Comparison of ENCODE assay signal across 8 mouse cellular contexts in the genomic region with DNA sequence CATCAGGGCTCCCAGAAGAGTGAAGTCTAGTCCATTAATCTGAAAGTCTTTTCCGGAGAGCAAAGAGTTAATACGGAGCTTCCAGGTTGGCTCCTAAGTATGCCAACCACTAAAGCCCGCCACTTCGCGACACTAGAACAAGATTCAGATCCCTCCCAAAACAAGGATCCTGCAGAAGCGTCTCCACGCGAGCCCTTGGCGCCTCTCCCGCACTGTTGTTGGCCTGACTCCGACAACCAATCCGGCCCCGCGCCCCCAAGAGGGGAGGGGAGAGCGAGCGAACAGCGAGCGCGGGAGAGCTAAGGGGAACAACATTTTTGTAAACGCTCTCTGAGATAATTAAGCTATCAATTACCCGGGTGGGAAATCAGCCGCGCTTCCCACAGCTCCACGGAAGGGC. TPM values are rescaled to one million over a fixed set of nuclear protein-coding genes. Genes with fewer than 3 reads are reported as not detected.
A peak's percentile ranks its signal among the peaks of the same experiment; 100 is the strongest.
DNase-seq lines count a peak whose midpoint lies in the region; ATAC-seq and TF ChIP-seq lines count a peak whose summit lies in the region.

No protein-coding gene starts in this region.

- ATAC-seq in frontal cortex, adult (ENCODE audit: low TSS enrichment): peak; percentile 19; the same call in 1 of the 2 replicates
- ATAC-seq in forebrain, postnatal 0 days: peak; percentile 14; the same call in 1 of the 2 replicates
- no peak for ATAC-seq in liver, postnatal 0 days
- ATAC-seq in erythroblast, adult 5-6 weeks (replicated peaks; ENCODE audit: low FRiP score, poor library complexity, severe bottlenecking): no peak

- peak overlapping the region; percentile 99 for H3K27ac ChIP-seq in cerebellum, adult 2 months (ENCODE audit: insufficient read depth, low read length)
- H3K27ac ChIP-seq in forebrain, postnatal 0 days (ENCODE audit: low read depth, low read length): 0 out of 2 replicates have a peak overlapping the region, but pooled peaks have one; percentile 9
- H3K27ac ChIP-seq in liver, postnatal 0 days (ENCODE audit: low read depth): no peak overlapping the region

- H3K4me1 ChIP-seq in cerebellum, adult 2 months (ENCODE audit: control insufficient read depth, insufficient read depth, low read length): peaks cover 12% of the 10 kb centered on the region; the same call in 1 of the 2 replicates
- peaks cover 7% of the 10 kb centered on the region; the same call in 1 of the 2 replicates for H3K4me1 ChIP-seq in forebrain, postnatal 0 days (ENCODE audit: insufficient read depth)
- H3K4me1 ChIP-seq in liver, postnatal 0 days (ENCODE audit: insufficient read depth): no peaks in the 10 kb centered on the region

- no peak for TF ChIP-seq EP300 in liver, postnatal 0 days (IDR thresholded peaks at IDR 0.05; ENCODE audit: low read depth)

- WGBS in cerebellum, adult 2 months: 1% methylated on average over 24 of the region's 24 CpGs
- under 1% methylated on average over 24 of the region's 24 CpGs for WGBS in forebrain, postnatal 0 days
- WGBS in liver, postnatal 0 days (ENCODE audit: insufficient replicate concordance): 1% methylated on average over 24 of the region's 24 CpGs

- H3K4me2 ChIP-seq in forebrain, postnatal 0 days (ENCODE audit: low read depth): peak overlapping the region; percentile 91
- peak overlapping the region; percentile 68 for H3K4me2 ChIP-seq in liver, postnatal 0 days (ENCODE audit: low read depth, low read length)

- H3K9ac ChIP-seq in forebrain, postnatal 0 days: peak overlapping the region; percentile 75
- no peak overlapping the region for H3K9ac ChIP-seq in liver, postnatal 0 days (replicated peaks)

- H3K27me3 ChIP-seq in cerebellum, adult 2 months (ENCODE audit: control insufficient read depth, insufficient read depth, low read length): no peaks in the 10 kb centered on the region
- H3K27me3 ChIP-seq in forebrain, postnatal 0 days (ENCODE audit: insufficient read depth, low read length): peaks cover 7% of the 10 kb centered on the region
- peaks cover 35% of the 10 kb centered on the region for H3K27me3 ChIP-seq in liver, postnatal 0 days (ENCODE audit: insufficient read depth, low read length)

- no peaks in the 10 kb centered on the region for H3K9me3 ChIP-seq in forebrain, postnatal 0 days (ENCODE audit: low read length)
- no peaks in the 10 kb centered on the region for H3K9me3 ChIP-seq in liver, postnatal 0 days (ENCODE audit: low read length)

- H3K4me3 ChIP-seq in cerebellum, adult 2 months (replicated peaks; ENCODE audit: insufficient read depth, low read depth, low read length): peak overlapping the region; percentile 100
- peak overlapping the region; percentile 75 for H3K4me3 ChIP-seq in forebrain, postnatal 0 days (ENCODE audit: low read depth, low read length)
- peak overlapping the region; percentile 40 for H3K4me3 ChIP-seq in liver, postnatal 0 days (ENCODE audit: low read depth, low read length)

- H3K36me3 ChIP-seq in forebrain, postnatal 0 days (ENCODE audit: insufficient read depth): no peaks in the 10 kb centered on the region
- no peaks in the 10 kb centered on the region for H3K36me3 ChIP-seq in liver, postnatal 0 days (replicated peaks; ENCODE audit: insufficient read depth, low read length)

- TF ChIP-seq CTCF in cerebellum, adult 2 months (IDR thresholded peaks at IDR 0.05; ENCODE audit: borderline replicate concordance, insufficient read depth, low read depth, low read length): no peak
- no peak for TF ChIP-seq CTCF in forebrain, postnatal 0 days (IDR thresholded peaks at IDR 0.05; ENCODE audit: low read depth)
- no peak for TF ChIP-seq CTCF in liver, postnatal 0 days (IDR thresholded peaks at IDR 0.05; ENCODE audit: low read depth)

- TF ChIP-seq POLR2A in cerebellum, adult 2 months (IDR thresholded peaks at IDR 0.05; ENCODE audit: borderline replicate concordance, insufficient read depth, low read length): peak; percentile 35; the same call in 1 of the 2 replicates

- DNase-seq in frontal cortex, postnatal 25 days (ENCODE audit: low spot score in 2 of 2): no peak
- peak; percentile 88 to 89 for DNase-seq in cerebellum, adult 2 months
- DNase-seq in forebrain, postnatal 0 days: peak; percentile 66
- DNase-seq in kidney, postnatal 10 days: peak; percentile 55
- DNase-seq in liver, postnatal 0 days: no peak
- peak; percentile 77 to 78 for DNase-seq in right cerebral cortex, postnatal 10 days (ENCODE audit: low spot score in 2 of 2)

RNA-seq across cellular contexts. Expression of a gene that starts 1.8 kb away (rescaled TPM):
- 56.9 and 68.1 TPM in 2 replicates for polyA plus RNA-seq in cerebellum, adult 2 months (2012; rRNA removed)
- 15.0 and 20.9 TPM in 2 replicates for total RNA-seq in forebrain, postnatal 0 days (2014; rRNA removed)
- polyA plus RNA-seq in forebrain, postnatal 0 days (2015; fragmentation: Nextera tagmentation; extraction: Ambion mirVana): 0.47 and 0.98 TPM in 2 replicates
- polyA plus RNA-seq in liver, postnatal 0 days (2015; fragmentation: Nextera tagmentation; extraction: Ambion mirVana): 0.02 TPM in 1 of 2 replicates, not detected in the other
- not detected in 2 replicates for total RNA-seq in erythroblast, adult 5-6 weeks (2015; ENCODE audit: low replicate concordance)
- not detected in 2 replicates for total RNA-seq in erythroblast, adult 5-6 weeks (2017; ENCODE audit: low replicate concordance)

Comparison
In these comparisons a context has a peak if more than half of its experiments do, and no peak if none do; other contexts are left out.
1. ATAC-seq: peak in frontal cortex, adult (single experiment) and forebrain, postnatal 0 days (single experiment); none in liver, postnatal 0 days (single experiment) and erythroblast, adult 5-6 weeks (single experiment).
2. DNase-seq: peak in cerebellum, adult 2 months (2 of 2), forebrain, postnatal 0 days (single experiment), kidney, postnatal 10 days (single experiment) and right cerebral cortex, postnatal 10 days (2 of 2); none in frontal cortex, postnatal 25 days (0 of 2) and liver, postnatal 0 days (single experiment).
3. H3K4me3 ChIP-seq: peak in every context shown above with its lines; median percentile 100 in cerebellum, adult 2 months; 75 in forebrain, postnatal 0 days; 40 in liver, postnatal 0 days.
4. RNA of a gene that starts 1.8 kb away (polyA plus RNA-seq): 56.9 to 68.1 TPM in cerebellum, adult 2 months; 0.47 to 0.98 TPM in forebrain, postnatal 0 days and 0.02 TPM in liver, postnatal 0 days; every median in the first group is over 10 times any median in the second.